Mouse (Mus musculus) neural tube, embryonic 14.5 days (tissue): ENCODE data around the gene Hs6st3. TPM values are rescaled to one million over a fixed set of nuclear protein-coding genes. Genes with fewer than 3 reads are reported as not detected.

ENCODE experiments used
- ATAC-seq: fragments of 200-750 bp; cut with Nextera tagmentation; 2 replicates; pipeline ENCODE4 v1.8.0; 2017; ENCODE audit warnings: low read depth, mild to moderate bottlenecking, moderate TSS enrichment, moderate library complexity
- H3K27ac ChIP-seq: fragments of 300-500 bp; sonication (generic); 2 replicates; pipeline ENCODE4 v1.5.1; 2014; ENCODE audit warnings: low read depth, mild to moderate bottlenecking, control low read depth, low read length, moderate library complexity, mixed read lengths
- H3K27me3 ChIP-seq: fragments of 300-500 bp; sonication (generic); 2 replicates; pipeline ENCODE4 v1.6.1; 2014; ENCODE audit warnings: low read length; ENCODE audit not compliant: control insufficient read depth, insufficient read depth
- H3K36me3 ChIP-seq: fragments of 300-500 bp; sonication (generic); 2 replicates; pipeline ENCODE4 v1.6.1; 2014; ENCODE audit warnings: low read length, mixed read lengths; ENCODE audit not compliant: control insufficient read depth, insufficient read depth
- H3K4me1 ChIP-seq: fragments of 300-500 bp; sonication (generic); 2 replicates; pipeline ENCODE4 v1.6.1; 2014; ENCODE audit warnings: low read length; ENCODE audit not compliant: control insufficient read depth, insufficient read depth
- H3K4me2 ChIP-seq: fragments of 300-500 bp; sonication (generic); 2 replicates; pipeline ENCODE4 v1.6.1; 2014; ENCODE audit warnings: mild to moderate bottlenecking, low read depth, low read length, control low read depth
- H3K4me3 ChIP-seq: fragments of 300-500 bp; sonication (generic); 2 replicates; pipeline ENCODE4 v1.5.1; 2014; ENCODE audit warnings: low read depth, low read length, control low read depth, mixed read lengths
- H3K9ac ChIP-seq: fragments of 300-500 bp; sonication (generic); replicated peaks from 2 replicates; pipeline ENCODE4 v1.6.1; 2014; ENCODE audit warnings: low read depth, mild to moderate bottlenecking, control low read depth, low read length, mixed read lengths
- H3K9me3 ChIP-seq: fragments of 300-500 bp; sonication (generic); 2 replicates; pipeline ENCODE4 v1.6.1; 2016; ENCODE audit warnings: low read length; ENCODE audit not compliant: control insufficient read depth
- WGBS: fragments of 180-500 bp; shearing (Covaris S2); extraction: QIAGEN DNeasy Blood & Tissue Kit; methylation state at CpG from one replicate; pipeline ENCODE4 v1.1.7; 2014; 5-methylcytosine and 5-hydroxymethylcytosine counted together
- polyA plus RNA-seq: library from polyadenylated mRNA; unstranded; fragments of >200 nt; fragmentation: Nextera tagmentation; extraction: Ambion mirVana; gene quantifications from 2 replicates; pipeline ENCODE4 v1.2.1, GENCODE M21; 2014

The Hs6st3 gene
- 2.7 and 6.5 TPM in 2 replicates for polyA plus RNA-seq

DNA sequence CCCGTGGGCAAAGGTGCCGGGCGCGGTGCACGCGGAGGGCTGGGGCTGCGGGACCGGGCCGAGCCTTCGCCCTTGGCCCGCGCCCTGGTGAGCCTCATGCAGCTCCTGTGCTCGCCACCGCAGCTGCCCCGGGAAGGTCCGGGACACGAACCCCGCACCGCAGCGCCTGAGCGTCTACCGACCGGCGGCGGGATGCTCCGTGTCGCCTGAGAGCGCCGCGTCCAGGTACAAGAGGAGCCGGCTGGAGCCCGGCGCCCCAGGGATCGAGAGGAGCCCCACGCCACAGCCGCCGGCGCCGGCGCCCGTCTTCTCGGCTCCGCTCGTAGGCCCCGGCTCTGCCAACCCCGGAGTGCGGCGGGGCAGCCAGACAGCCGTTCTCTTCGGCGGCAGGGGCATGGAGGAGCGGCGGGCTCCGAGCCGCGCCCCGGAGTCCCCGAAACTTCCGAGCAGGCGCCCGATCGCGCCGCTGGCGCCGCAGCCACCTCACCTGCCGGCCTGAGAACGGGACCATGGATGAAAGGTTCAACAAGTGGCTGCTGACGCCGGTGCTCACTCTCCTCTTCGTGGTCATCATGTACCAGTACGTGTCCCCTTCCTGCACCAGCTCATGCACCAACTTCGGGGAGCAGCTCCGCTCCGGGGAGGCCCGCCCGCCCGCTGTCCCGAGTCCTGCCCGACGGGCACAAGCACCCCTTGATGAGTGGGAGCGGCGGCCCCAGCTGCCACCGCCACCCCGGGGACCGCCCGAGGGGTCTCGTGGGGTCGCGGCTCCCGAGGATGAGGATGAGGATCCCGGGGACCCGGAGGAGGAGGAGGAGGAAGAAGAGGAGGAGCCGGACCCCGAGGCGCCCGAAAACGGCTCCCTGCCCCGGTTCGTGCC is at the start of gene Hs6st3:
Gene Hs6st3 (plus strand): TSS at position 436 of the 880 bp plus-strand sequence.
- H3K9ac ChIP-seq, result peak within 1 kb of the TSS; percentile 54
- no peaks in the 10 kb centered on the region for H3K9me3 ChIP-seq
- H3K4me3 ChIP-seq, result peak within 1 kb of the TSS; percentile 40
- H3K27ac ChIP-seq, result no peak within 1 kb of the TSS
- peak; percentile 66 for ATAC-seq
- H3K4me2 ChIP-seq, result peak within 1 kb of the TSS; percentile 66
- under 1% methylated on average over 74 of the region's 100 CpGs for WGBS
- peaks cover 3% of the 10 kb centered on the region; the same call in 1 of the 2 replicates for H3K4me1 ChIP-seq
- H3K27me3 ChIP-seq, result peaks cover 20% of the 10 kb centered on the region
- H3K36me3 ChIP-seq, result no peaks in the 10 kb centered on the region

DNA sequence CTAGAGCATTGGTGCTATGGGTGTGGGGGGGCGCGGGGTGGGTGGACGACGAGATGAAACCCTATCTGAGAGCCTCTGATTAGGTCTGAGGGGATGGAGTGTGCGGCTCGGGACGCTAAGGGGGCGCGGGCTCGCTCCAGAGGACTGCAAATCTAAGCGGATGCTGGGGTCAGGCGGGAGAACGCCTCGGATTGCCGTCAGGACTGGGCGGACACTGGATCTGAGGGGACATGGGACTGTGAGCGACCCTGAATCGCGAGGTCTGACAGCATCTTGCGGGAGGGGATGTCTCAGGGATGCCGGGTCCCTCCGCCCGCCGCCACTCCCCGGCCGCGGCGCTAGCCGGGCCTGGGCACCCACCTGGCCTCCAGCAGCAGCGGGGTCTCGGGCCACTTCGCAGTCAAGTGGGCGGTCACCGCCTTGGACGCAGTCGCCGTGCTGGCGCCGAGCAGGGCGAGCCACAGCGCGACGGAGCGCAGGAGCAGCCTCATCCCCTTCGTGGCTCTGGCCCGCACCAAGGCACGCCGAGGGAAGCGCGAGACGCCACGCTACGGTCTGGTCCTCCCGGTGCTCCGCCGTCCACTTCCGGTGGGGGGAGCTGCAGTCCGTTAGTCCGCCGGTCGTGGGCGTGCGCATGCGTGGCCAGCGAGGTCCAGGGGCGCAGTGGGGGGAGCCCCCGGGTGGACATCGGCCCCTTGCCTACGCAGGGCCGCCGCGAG is 39.1 kb upstream of the Hs6st3 start, which contains the start of gene Uggt2:
Gene Uggt2 (minus strand): TSS at position 580 of the 719 bp plus-strand sequence.
- Histone ChIP-seq H3K27me3 (no peaks in the 10 kb centered on the region), H3K4me3 (peak within 1 kb of the TSS; percentile 84), H3K27ac (peak within 1 kb of the TSS; percentile 84), H3K36me3 (no peaks in the 10 kb centered on the region), H3K4me2 (peak within 1 kb of the TSS; percentile 82), H3K9me3 (no peaks in the 10 kb centered on the region), H3K9ac (peak within 1 kb of the TSS; percentile 84), H3K4me1 (peaks cover 10% of the 10 kb centered on the region; the same call in 1 of the 2 replicates)
- ATAC-seq, result peak; percentile 97
- WGBS, result under 1% methylated on average over 71 of the region's 72 CpGs

DNA sequence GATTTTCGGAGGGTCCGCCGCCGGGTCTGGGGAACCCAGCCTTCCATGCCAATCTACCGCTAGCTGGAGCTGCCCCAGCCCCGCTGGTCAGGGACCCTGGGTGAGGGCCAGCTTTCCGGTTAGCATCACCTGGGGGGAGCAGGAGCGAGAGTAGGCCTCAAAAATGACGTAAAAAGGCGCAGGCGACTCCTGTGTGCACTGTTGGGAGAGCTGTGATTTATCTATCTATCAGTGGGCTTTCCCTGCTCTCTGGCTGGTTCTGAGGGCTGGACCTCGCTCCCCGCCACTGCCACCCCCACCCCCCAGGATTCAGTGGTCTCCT is 38.6 kb upstream of the Hs6st3 start:
- Histone ChIP-seq H3K4me2 (peak overlapping the region; percentile 82), H3K4me1 (peaks cover 10% of the 10 kb centered on the region; the same call in 1 of the 2 replicates), H3K4me3 (peak overlapping the region; percentile 84), H3K9me3 (no peaks in the 10 kb centered on the region), H3K9ac (peak overlapping the region; percentile 84), H3K27me3 (no peaks in the 10 kb centered on the region), H3K27ac (peak overlapping the region; percentile 84), H3K36me3 (no peaks in the 10 kb centered on the region)
- WGBS, result 0% methylated on average over 13 of the region's 13 CpGs
- ATAC-seq, result peak; percentile 86; the same call in 1 of the 2 replicates

DNA sequence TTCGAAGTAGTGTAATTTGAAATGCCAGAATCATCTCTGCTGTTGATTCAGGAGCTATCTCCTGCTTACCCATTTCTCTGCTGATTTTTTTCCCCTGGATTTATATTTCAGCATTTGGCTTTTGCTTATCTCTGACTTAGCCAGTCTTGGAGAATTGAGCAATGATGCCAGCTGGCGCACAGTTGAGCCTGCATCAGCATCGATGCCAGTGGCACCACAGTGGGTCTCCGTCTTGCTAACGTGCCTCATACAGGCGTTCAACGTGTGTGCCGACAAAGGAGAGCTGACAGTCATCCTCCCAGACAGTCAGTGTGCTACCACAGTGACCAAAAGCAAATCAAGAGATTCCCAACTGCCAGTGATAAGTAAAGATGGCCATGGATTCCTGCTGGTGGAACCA is 30.6 kb upstream of the Hs6st3 start:
- 92% methylated on average over 8 of the region's 8 CpGs for WGBS
- H3K4me2 ChIP-seq, result no peak overlapping the region

DNA sequence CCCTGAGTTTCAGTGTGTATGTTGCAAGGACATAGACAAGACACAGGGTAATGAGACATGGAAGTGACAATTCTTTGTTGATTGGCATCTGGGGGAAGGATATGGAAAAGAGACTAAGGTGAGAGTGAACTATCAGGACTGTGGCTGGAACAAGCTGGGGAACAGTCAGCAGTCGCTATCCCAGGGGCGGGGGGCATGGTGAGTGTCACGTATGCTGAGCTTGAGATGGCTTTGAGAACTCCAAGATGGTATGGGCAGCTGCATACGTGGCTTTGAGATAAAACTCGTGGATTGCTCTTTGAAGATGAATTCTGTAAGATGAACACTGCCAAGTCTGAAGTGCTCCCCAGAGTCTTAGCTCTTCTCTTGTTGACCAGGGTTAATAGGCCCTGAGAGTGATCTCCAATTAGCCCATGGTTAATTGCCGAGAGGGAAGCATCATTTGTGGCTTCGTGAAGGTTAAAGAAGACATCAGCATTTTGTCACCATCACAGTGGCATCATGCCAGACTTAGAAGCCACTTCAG is 29.3 kb upstream of the Hs6st3 start:
- Histone ChIP-seq H3K27me3 (no peaks in the 10 kb centered on the region), H3K4me3 (no peak overlapping the region), H3K9ac (no peak overlapping the region), H3K27ac (no peak overlapping the region), H3K4me2 (no peak overlapping the region), H3K9me3 (no peaks in the 10 kb centered on the region), H3K36me3 (no peaks in the 10 kb centered on the region), H3K4me1 (no peaks in the 10 kb centered on the region)
- WGBS, result 59% methylated on average over 7 of the region's 7 CpGs
- ATAC-seq, result no peak

More for the DNA sequence above, 30.6 kb upstream of the Hs6st3 start:
- no peak for ATAC-seq
- Histone ChIP-seq H3K27me3 (no peaks in the 10 kb centered on the region), H3K27ac (no peak overlapping the region), H3K9me3 (no peaks in the 10 kb centered on the region), H3K4me1 (no peaks in the 10 kb centered on the region), H3K4me3 (no peak overlapping the region), H3K9ac (no peak overlapping the region), H3K36me3 (no peaks in the 10 kb centered on the region)

DNA sequence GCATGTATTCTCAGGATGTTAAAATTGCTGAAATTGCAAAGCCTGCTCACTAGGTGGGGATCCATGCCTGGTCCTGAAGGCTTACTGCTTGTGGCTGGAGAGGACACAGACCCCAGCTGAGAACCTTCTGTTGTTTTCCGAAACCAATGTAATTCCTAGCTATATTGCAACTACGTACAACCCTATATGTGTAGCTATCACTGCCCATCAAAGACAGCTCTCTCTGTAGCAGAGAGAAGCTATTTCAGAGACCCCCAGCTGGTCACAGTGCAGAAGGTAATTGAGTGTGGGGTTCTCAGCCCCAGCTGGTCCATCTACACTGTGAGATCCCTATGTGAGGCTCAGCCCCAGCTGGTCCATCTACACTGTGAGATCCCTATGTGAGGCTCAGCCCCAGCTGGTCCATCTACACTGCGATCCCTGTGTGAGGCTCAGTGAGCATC is 28.3 kb upstream of the Hs6st3 start:
- H3K9ac ChIP-seq, result no peak overlapping the region
- H3K27ac ChIP-seq, result no peak overlapping the region
- peak; percentile 38; the same call in 1 of the 2 replicates for ATAC-seq
- no peaks in the 10 kb centered on the region for H3K36me3 ChIP-seq
- H3K27me3 ChIP-seq, result no peaks in the 10 kb centered on the region
- H3K4me1 ChIP-seq, result no peaks in the 10 kb centered on the region
- H3K4me2 ChIP-seq, result no peak overlapping the region
- no peaks in the 10 kb centered on the region for H3K9me3 ChIP-seq
- WGBS, result 78% methylated on average over 3 of the region's 3 CpGs
- no peak overlapping the region for H3K4me3 ChIP-seq

DNA sequence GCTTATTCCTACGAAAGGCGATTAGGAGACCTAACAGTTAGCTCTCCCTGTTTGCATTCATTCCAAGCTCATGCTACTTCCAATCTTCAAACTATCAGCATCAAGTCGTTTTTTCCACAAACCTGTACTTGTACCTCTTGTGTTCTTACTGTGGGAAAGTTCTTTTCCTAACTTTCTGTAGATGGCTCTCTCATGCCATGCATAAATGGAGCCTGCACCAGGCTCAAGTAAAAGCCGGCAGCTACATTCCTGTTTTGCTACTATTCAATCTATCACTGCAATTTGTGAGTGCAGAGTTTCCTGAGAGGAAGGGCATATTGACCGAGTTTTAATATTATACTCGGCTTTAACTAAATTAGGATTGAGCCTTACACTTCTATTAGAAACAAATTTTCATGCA is 25.6 kb upstream of the Hs6st3 start:
- Histone ChIP-seq H3K4me3 (no peak overlapping the region), H3K9ac (no peak overlapping the region), H3K4me1 (no peaks in the 10 kb centered on the region), H3K27me3 (no peaks in the 10 kb centered on the region), H3K27ac (no peak overlapping the region), H3K9me3 (no peaks in the 10 kb centered on the region), H3K4me2 (no peak overlapping the region), H3K36me3 (no peaks in the 10 kb centered on the region)
- ATAC-seq, result no peak
- WGBS, result 80% methylated on average over 6 of the region's 6 CpGs

DNA sequence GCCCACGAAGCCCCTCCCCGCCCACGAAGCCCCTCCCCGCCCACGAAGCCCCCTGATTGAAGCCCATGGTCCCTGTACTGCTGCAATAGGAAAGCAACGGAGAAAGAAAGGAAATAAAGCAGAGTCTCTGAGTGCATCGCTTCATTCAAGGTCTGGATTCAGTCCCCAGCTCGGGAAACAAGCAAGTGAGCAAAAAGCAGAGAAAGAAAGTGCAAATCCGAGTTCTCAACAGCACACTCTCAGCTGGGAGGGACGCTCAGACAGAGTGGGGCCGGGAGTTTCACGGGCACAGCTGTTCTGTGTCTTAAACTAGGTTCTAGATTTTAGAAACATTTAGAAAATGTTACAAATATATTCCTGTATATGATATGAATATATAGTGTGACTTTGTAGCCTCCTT is 14.6 kb upstream of the Hs6st3 start:
- Histone ChIP-seq H3K4me2 (peak overlapping the region; percentile 29), H3K9me3 (no peaks in the 10 kb centered on the region), H3K9ac (no peak overlapping the region), H3K4me1 (no peaks in the 10 kb centered on the region), H3K36me3 (no peaks in the 10 kb centered on the region), H3K27ac (no peak overlapping the region), H3K27me3 (no peaks in the 10 kb centered on the region), H3K4me3 (peak overlapping the region; percentile 15; the same call in 1 of the 2 replicates)
- WGBS, result 6% methylated on average over 12 of the region's 12 CpGs
- peak; percentile 35; the same call in 1 of the 2 replicates for ATAC-seq
